26 mouse cellular contexts compared by ENCODE assay signal in the genomic region with DNA sequence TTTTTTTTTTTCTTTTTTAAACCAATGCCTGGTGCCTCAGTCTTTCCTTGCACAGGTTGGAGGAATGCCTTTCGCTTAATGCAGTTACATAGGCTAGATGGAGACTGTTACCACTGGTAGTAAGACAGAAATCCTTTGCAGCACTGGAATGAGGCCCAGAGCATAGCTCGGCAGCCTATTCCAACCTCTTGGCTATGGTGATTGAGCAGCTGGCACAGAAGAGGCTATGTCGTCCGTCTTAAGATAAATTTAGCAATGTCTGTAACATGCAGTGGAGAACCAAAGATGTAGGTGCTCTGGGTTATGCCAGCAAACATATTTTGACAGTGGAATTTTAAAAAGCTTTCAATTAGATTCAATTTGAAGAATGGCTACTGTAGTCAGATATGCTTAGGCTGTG.
DNase-seq lines count a peak whose midpoint lies in the region; ATAC-seq and TF ChIP-seq lines count a peak whose summit lies in the region.
"Had no signal": no experiment of that assay in that cellular context is flagged by ENCODE, and none has a peak within 500 bp of the region (broad histone marks: within the 10 kb centered on the region; RNA-seq: fewer than 3 reads in every experiment).

No protein-coding gene starts in this region.

- no peak overlapping the region for H3K4me3 ChIP-seq in gastrocnemius, adult 2 months
- H3K4me3 ChIP-seq: forebrain, embryonic 15.5 days; kidney, embryonic 15.5 days; left cerebral cortex, adult 2 months; limb, embryonic 13.5 days; lung, embryonic 15.5 days; stomach, embryonic 15.5 days had no signal

- no peak for ATAC-seq in cerebellum, adult (ENCODE audit: insufficient number of reproducible peaks, low FRiP score, low TSS enrichment)
- ATAC-seq: CD4-positive, CD25-positive, alpha-beta regulatory T cell, adult 4 months; forebrain, embryonic 15.5 days; inflammation-experienced regulatory T-cells, adult 6 months; midbrain, embryonic 16.5 days had no signal

- peak; percentile 47 to 48 for DNase-seq in cerebellum, postnatal 10 days
- peak; percentile 28 for DNase-seq in gastrocnemius, adult 2 months
- no peak for DNase-seq in gastrocnemius, postnatal 4 days (ENCODE audit: low spot score in 2 of 2)
- DNase-seq in adipocyte (ENCODE audit: low spot score) = peak; percentile 67
- no peak for DNase-seq in left cerebral cortex, postnatal 25 days (ENCODE audit: low spot score in 2 of 2)
- no peak for DNase-seq in retina, postnatal 1 day
- DNase-seq: adrenal gland, adult 2 months; cerebellum, adult 2 months; cerebellum, postnatal 36 days; gastrocnemius, postnatal 25 days; heart, adult 18-20 months; heart, postnatal 4 days; kidney, adult 18-20 months; lung, postnatal 36 days; thymus, postnatal 14 days had no signal

- intact Hi-C loops in gastrocnemius, adult 2 months (cut with DNase I) = no loop called here
- intact Hi-C loops in left cerebral cortex, postnatal 25 days (cut with DNase I) = no loop called here

- no peak for TF ChIP-seq CTCF in gastrocnemius, adult 2 months (IDR thresholded peaks at IDR 0.05)

- no peak overlapping the region for H3K27ac ChIP-seq in gastrocnemius, adult 2 months
- H3K27ac ChIP-seq: forebrain, embryonic 15.5 days; hindbrain, embryonic 14.5 days; kidney, embryonic 15.5 days; left cerebral cortex, adult 2 months; limb, embryonic 13.5 days; lung, embryonic 15.5 days; stomach, embryonic 15.5 days had no signal

Comparison
In these comparisons a context has a peak if more than half of its experiments do, and no peak if none do; other contexts are left out.
1. DNase-seq: peak in cerebellum, postnatal 10 days (2 of 2), gastrocnemius, adult 2 months (single experiment) and adipocyte (single experiment); none in gastrocnemius, postnatal 4 days (0 of 2), left cerebral cortex, postnatal 25 days (0 of 2) and retina, postnatal 1 day (single experiment).